Mouse (Mus musculus) embryo, embryonic 11.5 days (tissue): ENCODE measurements around the gene Mgat4e.

Source experiments
- DNase-seq: peaks from one replicate; pipeline ENCODE4 v3.0.0-alpha.2; 2012; ENCODE audit warnings: low read depth, low spot score

Gene Mgat4e

DNA sequence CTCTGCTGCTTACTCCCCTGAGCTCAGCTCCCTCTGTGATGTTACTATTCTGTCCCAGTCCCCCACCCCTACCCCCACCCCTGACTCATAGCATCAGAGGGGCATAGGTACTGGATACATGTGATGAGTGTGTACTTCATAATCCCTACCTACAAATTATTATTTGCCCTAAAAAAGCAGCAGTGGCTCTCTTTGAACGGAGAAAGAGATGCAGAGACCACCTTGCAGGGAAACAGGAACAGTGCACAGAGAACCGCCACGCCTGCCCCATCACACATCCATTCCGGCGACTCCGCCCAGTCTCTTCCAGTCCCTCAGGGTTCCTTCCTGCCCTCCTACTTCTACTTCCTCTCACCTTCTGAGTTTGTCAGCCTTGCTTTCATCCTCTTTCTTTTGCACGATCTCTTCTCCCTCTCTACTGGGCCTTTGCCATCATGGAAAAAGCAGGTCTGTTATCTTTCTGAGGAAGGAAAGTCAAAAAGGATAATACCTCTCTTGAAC, at the start of gene Mgat4e:
Gene Mgat4e (minus strand): TSS at position 51 of the 501 bp plus-strand sequence.
- no peak for DNase-seq

DNA sequence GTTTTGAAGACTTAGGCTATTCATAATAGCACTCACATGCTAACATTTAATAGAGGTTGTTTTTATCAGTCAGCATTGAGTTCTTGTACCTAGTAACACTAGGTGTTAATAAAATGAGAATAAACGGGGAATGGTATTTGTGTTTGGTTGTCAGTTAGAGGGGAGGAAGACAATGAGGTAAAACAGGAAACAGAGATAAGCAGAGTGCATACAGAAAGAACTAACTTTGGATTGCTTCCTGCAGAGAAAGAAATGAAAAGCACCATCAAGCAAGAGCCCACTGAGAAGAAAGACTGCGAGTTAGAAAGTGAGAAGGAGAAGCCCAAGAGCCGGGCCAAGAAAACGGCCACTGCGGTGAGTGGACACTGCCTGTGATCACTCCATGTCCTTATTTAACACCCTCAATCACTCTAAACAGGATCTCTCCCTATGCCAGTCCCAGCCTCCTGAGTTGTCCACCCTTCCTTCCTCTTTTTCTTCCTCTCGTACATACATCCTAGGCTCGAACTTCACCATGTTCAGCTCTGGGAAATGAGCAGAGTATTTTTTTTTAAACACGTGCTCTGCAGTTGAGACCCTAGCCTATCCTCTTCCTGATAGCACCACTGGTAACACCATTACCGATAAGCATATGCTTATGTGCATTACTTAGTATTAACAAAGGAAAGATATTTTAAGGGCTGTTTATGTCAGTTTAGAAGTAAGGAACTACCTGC, 48.0 kb upstream of the Mgat4e start:
- DNase-seq = no peak

DNA sequence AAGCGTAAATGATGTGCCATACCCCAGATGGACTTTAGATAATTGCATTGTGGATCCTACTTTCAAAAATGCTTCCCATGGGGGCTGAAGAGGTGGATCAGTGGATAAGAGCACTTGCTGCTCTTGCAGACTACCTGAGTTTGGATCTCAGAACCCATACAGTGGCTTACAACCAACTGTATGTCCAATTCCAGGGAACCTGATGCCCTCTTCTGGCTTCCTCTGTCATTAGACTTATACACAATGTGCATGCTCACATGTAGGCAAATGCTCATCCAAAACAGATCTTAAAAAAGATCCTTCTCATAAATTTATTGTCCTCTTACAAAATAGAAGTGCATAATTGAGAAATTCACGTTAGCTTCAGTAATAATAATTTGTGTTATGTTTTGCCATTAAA, 42.3 kb upstream of the Mgat4e start:
- no peak for DNase-seq

DNA sequence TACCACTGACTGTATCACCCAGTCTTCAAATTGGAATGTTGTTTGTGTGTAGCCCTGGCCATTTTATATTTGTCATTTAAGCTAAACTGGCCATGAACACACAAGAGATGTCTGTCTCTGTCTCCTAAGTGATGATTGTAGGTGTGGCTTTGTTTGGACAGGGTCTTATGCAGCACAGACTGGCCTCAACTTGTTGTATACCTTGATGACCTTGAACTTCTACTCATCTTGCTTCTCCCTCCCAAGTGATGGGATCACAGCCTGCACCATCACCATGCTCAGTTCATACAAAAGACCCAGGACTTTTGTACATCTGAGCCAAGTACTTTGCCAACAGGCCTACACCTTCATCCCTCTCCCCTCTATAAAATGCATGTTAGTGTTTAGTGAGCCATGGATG, 40.2 kb upstream of the Mgat4e start:
- no peak for DNase-seq

DNA sequence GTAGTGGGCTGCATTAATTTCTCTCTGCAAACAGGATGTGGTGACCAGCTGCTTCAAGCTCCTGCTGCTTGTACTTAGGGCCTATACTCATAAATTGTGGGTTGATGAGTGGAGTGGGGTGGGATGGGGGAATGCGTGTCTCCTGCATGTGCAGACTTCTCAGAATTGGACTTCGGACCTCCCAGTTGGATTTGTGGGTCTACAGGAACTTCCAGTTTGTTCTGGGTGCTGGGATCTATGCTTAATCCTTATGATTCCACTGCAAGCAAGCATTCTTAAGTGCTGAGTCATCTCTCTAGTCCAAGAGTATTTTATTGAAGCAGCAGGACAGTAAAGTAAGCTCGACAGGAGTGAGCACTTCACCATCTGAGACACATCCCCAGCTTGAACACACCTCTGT, 34.1 kb upstream of the Mgat4e start:
- no peak for DNase-seq

DNA sequence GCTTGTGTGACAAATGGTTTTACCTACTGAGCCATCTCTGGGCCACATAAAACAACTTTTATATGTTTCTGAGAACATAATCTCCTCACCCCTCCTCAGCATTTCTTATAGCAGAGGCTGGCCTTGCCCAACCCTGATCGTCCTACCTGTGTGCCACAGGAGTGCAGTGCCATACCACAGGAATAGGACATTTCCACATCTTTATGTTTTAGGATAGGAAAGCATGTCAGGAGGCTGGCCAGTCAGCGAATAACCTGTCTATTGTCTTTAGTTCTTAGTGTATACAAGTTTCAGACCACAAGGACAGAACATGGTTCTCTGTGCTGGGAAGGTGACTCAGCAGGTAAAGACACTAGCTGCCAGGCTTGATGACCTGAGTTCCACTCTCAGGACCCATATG, 31.3 kb upstream of the Mgat4e start:
- no peak for DNase-seq

DNA sequence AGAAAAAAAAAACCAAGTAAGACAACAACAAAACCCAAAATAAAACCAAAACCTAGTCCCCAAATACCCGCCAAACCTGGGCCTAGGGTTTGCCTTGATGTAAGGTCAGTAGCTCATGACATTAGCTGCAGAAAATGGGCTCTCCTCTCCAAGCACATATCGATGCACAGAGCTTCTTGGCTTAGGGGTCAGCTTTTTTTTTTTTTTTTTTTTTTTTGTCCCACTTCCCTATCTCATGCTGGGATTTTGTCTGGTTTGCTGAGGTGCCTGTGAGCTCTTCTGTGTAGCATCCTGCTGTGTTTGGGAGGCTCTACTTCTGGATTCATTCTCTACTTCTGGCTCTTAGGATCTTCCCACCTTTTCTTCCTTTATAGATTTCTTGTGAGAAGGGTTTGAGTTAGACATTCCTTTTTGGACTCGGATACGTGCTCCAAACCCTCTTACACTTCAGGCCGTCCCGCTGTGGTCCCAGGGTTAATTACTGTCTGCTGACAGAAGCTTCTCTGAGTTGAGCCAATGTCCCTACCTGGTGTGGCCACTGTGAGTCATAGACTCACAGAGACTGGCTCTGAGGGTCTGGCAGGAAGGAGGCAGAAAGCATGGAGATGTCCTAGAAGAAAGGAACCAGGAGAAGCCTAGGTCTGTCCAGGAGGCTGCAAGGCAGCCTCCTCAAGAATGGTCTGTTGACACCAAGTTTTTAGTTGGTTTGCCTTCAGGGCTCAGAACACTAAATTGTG, 28.1 kb upstream of the Mgat4e start:
- DNase-seq = no peak

DNA sequence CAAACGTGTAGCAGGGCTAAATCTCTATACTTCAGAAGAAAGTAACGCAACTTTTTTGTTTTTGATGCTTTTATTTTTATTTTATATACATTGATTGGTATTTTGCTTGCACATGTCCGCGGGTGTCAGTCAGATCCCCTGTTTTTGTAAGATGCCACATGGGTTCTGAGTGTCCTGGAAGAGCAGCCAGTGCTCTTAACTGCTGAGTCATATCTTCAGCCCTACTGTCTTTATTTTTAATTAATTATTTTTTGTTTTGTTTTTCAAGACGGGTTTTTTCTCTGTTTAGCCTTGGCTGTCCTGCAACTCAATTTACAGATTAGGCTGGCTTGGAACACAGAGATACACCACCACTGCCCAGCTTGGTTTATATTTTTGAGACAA, 24.4 kb upstream of the Mgat4e start:
- no peak for DNase-seq

DNA sequence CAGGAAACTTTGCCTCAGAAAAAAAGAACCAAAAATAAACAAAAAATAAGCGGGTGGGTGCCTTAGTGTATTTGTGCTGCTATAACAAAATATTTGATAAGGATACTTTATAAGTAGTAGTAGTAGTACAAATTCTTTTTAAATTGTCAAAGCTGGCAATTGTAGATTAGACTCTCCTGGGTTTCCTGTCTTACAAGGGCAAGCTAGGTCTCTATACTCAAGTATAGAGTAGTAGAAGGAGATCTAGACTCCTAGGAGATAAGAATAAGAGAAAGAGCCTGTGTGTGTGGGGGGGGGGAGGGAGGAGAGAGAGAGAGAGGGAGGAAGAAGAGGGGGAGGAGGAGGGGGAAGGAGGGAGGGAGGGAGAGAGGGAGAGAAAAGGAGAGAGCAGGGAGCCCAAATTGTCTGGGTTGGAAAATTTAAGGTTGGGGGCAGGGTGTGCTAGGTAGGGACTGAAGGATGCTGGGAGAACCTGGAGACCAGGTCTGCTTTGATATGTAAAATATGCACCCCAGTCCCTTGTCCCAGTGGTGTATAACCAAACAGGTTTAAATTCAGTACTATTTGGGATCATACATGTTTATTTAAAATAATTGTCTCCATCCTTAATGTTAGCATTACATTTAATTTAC, 23.9 kb upstream of the Mgat4e start:
- DNase-seq = no peak

DNA sequence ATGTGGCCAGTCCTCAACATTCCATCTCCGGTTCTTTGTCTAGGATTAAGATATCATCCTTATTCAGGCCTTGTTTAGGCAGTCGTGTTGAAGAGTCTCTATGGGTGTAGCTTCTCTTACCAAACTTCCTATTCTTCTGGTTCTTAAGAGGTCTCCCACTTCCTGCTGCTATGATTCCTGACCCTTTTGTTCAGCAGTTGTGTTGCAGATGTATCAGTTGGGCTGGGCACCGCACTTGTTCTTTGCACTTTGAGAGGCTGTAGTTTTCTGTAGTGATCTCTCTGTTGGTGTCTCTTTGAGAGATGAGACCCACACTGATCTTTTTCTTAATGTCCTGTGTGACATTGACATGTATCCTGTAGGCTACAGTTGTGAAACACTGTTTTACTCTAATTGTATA, 21.1 kb upstream of the Mgat4e start:
- no peak for DNase-seq

DNA sequence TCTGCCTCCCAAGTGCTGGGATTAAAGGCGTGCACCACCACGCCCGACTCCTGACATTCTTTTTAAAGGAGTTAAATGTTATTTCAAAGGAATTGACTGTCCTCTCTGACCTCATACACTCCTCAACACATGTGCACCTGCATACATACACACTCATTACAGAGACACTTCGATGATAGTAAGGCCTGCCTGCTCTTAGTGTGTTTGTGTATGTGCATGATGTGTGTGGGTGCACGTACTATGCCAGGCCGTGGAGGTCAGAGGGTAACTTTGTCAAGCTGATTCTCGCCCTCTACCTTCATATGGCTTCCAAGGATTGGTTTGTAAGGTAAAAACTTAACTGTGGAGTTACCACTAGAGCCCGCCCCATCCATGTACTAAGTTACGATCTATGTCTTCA, 20.7 kb upstream of the Mgat4e start:
- DNase-seq = no peak

DNA sequence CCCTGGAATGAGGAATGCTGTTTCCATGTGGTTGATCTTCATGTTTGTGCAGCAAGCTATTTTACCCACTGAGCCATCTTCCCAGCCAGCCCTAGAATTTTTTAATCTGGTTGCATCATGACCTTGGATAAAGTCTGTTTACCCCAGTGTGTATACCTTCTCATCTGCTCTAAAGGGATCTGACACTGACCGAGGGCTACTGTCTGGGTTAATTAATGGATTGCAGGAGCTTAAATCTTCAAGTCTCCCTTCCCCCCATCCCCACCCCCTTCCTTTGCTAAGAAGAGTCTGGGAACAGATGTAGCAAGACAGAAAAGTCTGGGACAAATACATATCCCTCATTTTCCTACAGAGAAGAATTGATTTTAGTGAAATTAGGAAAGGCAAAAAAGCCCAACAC, 18.0 kb upstream of the Mgat4e start:
- no peak for DNase-seq

DNA sequence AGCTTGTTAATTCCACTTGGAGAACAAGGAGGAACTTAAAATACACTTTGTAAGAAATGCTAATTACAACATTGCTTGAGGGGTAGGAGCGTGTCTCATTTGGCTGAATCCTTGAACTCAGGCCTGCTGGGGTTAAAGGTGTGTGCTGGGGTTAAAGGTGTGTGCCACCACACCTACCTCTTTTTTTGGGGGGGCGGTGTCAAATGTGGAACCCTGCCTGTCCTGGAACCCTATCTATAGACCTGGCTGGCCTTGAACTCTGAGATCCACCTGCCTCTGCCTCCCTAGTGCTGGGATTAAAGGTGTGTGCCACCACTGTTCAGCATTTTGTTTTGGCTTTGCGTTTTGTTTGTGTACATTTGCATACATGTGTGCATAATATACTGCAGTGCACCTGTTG, 14.2 kb upstream of the Mgat4e start:
- no peak for DNase-seq

DNA sequence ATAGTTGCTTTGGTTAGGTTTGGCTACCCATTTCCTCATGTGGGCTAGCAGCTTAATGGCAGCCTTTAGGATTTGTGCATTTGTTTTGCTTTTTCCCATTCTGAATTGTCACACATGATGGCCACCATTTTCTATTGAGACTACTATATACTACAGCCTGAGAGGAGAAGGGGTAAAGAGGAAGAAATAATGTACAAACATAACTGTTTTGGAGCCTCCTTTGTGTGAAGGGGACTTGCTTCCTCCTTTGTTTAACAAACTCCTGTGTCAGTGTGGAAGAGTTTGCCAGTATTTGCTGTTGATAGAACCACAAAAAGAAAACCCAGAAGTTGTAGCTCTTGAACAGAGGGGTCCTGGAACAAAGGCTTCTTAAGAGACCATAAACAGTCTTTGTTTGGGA, 13.0 kb upstream of the Mgat4e start:
- DNase-seq = no peak

DNA sequence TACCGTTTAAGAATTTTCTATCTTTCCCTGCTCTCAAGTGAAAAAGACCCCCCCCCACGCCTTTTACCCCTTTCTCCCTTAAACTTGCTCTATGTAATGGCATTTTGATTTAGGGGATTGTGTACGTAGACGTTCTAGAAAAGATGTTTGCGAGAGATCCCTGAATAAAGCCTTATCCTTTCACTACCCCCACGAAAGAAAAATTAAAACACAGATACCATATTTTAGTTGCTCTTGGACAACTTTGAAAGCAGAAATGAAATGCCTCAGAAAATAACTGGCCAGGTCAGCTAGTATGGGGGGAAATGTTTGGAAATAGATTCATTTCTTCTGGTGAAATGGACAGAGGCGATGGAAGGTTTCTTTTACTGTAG, 12.3 kb upstream of the Mgat4e start:
- DNase-seq = no peak

DNA sequence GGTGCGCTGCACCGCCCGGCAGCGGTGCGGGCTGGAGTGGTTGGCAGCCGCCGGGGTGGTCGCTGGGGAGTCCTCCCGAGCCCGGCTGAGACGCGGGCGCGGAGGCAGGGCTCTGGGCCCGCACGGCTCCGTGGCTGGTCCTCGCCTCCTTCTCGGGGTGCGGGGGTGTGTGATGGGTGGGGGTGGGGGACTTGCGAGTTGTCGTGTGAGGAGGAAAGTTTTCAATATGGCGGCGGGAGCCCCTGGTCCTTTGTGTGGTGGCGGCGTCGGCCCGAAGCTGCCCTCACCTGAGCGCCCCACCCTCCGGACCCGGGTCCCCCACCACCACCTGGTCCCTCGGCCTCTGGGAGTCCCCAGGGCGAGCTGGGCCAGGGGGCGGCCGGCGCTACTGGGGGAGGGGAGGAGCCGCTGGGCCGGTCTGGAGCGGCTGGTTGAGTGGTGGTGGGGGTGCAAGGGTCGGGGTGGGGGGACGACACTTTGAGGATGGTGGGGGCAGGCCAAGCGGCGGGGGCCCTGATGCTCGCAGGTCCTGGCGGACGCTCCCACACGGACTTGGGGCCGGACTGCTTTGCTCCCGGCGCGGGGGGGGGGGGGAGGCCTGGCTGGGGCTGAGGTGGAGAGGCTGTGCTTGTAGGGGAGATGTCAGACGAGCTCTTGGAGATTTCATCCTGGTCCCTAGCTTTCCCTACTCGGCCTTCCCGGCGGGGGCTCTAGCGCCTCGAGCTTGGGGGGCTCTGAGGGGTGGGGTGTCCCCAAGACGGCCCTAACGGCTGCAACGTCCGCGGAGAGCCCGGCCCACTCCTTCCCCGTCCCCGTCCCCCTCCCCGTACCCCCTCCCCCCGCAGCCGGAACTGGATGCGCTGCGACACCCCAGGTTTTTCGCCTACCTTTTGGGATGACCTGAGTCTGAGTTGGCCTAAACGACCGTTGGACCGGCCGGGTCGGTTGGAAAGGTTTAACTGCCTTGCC, 11.6 kb upstream of the Mgat4e start:
- no peak for DNase-seq

DNA sequence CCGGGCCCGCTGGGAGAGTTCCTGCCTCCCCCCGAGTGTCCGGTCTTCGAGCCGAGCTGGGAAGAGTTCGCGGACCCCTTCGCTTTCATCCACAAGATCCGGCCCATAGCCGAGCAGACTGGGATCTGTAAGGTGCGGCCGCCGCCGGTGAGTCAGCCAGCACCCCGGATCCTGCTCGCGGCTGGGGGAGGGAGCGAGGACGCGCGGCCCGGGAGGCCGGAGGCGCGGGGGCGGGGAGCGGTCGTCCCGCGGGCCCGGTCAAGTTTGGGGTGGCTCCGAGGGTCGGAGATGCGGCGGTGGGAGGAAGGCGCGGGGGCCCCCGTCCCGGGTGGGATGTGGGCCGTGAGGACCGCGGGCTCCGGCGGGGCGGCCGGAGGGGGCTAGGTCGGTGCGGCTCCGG, 10.9 kb upstream of the Mgat4e start:
- DNase-seq = no peak

DNA sequence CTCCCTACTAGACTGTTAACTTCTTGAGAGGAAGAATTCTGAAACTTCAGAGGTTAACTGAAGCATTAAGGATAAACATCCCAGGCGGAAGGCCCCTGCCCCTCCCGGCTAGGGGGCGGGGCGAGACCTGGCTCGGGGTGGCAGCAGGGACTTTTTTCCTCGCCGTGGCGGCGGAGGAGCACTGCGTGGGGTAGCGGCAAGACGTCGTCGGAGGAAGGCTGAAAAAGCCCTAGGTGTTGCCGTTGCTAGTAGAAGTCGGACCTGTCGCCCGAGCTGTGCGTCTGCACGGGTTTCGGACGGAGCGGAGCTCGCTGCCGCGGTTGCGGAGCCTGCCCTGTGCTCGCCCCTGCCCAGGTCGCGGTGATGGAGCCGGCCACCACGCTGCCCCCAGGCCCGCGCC, 10.5 kb upstream of the Mgat4e start, which contains the start of gene Kdm5b:
Gene Kdm5b (plus strand): TSS at position 196 of the 400 bp plus-strand sequence.
- DNase-seq = peak; percentile 71

DNA sequence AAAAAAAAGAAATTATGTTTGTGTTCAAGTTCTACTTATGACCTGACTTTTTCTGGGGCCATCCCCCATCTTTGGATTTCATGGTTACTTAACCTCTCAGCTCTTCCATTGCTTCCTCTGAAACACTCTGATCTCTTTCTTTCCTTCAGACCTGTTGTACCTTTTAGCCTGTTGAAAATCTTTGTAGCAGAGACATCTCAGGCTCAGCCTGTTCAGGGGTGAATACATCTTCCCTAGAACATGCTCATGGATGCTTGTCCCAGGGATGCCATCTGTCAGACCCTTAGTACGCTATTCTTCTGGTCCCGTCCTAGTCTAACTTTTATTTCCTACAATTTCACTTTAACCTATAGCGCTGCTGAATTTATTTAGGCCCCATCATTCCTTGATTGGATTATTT, 9.7 kb upstream of the Mgat4e start:
- DNase-seq = no peak

DNA sequence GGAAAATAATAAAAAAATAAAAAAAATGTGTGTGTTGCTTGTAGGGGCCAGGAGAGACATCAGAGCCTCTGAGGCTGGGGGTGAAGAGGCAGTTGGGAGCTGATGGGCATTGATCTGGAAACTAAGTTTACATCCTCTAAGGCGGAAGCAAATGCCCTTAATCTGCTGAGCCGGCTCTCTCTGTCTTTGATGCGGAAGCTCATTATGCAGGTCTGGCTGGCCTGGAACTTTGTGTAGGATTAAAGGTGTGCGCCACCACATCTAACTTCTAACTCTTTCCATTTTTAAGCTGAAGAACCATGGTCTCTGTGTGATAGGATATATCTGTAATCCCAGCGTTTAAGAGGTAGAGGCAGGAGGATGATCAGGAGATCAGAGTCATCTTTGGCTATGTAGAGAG, 9.0 kb upstream of the Mgat4e start:
- DNase-seq = no peak

DNA sequence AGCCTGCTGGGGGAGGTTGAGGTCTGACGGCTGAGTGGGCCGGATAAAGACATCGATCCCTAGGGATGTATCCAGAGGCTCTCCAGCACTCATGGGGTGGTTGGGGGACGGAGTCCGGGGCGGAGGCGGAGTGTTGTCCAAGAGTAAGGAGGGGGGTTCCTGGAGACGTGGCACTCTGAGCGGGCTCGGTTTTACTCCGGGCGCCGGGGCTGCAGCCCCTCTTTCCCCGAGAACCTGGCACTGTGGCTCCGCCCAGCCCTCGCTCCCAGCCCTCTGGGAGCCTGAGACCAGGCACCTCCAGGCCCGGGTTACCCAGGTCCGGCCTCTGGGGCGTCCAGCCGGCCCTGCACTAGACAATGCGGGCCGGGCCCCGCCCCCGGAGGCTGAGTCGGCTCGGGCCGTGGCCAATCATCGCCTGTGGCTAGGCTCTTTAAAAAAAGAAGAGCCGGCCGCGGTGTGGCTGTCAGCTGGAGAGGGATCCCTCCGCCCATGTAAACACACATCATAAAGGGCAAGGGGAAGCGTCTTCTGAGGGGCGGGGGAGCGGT, 7.3 kb upstream of the Mgat4e start:
- peak; percentile 92 for DNase-seq
